Mouse (Mus musculus) stomach, postnatal 0 days (tissue): ENCODE results near the gene Zp1. TPM values are rescaled to one million over a fixed set of nuclear protein-coding genes. Genes with fewer than 3 reads are reported as not detected.

Source experiments
- ATAC-seq: fragments of 200-750 bp; cut with Nextera tagmentation; 2 replicates; pipeline ENCODE4 v1.8.0; 2017; ENCODE audit not compliant: low FRiP score, low TSS enrichment
- DNase-seq: peaks from one replicate; pipeline ENCODE4 v3.0.0-alpha.2; 2016; ENCODE audit warnings: low spot score
- H3K27ac ChIP-seq: fragments of 300-500 bp; sonication (generic); replicated peaks from 2 replicates; pipeline ENCODE4 v1.5.1; 2014; ENCODE audit warnings: mild to moderate bottlenecking, control low read depth
- H3K27me3 ChIP-seq: fragments of 300-500 bp; sonication (generic); 2 replicates; pipeline ENCODE4 v1.6.1; 2014; ENCODE audit warnings: low read length; ENCODE audit not compliant: control insufficient read depth, insufficient read depth
- H3K36me3 ChIP-seq: fragments of 300-500 bp; sonication (generic); 2 replicates; pipeline ENCODE4 v1.6.1; 2014; ENCODE audit warnings: low read length, mixed read lengths; ENCODE audit not compliant: control insufficient read depth, insufficient read depth
- H3K4me1 ChIP-seq: fragments of 300-500 bp; sonication (generic); replicated peaks from 2 replicates; pipeline ENCODE4 v1.6.1; 2014; ENCODE audit warnings: antibody characterized with exemption; ENCODE audit not compliant: control insufficient read depth, insufficient read depth
- H3K4me2 ChIP-seq: fragments of 300-500 bp; sonication (generic); replicated peaks from 2 replicates; pipeline ENCODE4 v1.6.1; 2014; ENCODE audit warnings: low read depth, mild to moderate bottlenecking, control low read depth, moderate library complexity
- H3K4me3 ChIP-seq: fragments of 300-500 bp; sonication (generic); 2 replicates; pipeline ENCODE4 v1.5.1; 2014; ENCODE audit warnings: low read depth, low read length, control low read depth
- H3K9ac ChIP-seq: fragments of 300-500 bp; sonication (generic); 2 replicates; pipeline ENCODE4 v1.6.1; 2014; ENCODE audit warnings: mild to moderate bottlenecking, low read length, control low read depth, mixed read lengths
- H3K9me3 ChIP-seq: fragments of 300-500 bp; sonication (generic); 2 replicates; pipeline ENCODE4 v1.6.1; 2016; ENCODE audit warnings: low read length; ENCODE audit not compliant: control insufficient read depth
- CTCF ChIP-seq: IDR thresholded peaks from 2 replicates; pipeline ENCODE4 v1.5.1; 2016; ENCODE audit warnings: antibody characterized with exemption, low read depth, mild to moderate bottlenecking, moderate library complexity
- EP300 ChIP-seq: optimal IDR thresholded peaks from 2 replicates; pipeline ENCODE3; 2016; ENCODE audit warnings: antibody characterized with exemption
- WGBS: fragments of 180-500 bp; shearing (Covaris S2); extraction: QIAGEN DNeasy Blood & Tissue Kit; methylation state at CpG from one replicate; pipeline ENCODE4 v1.1.7; 2014; 5-methylcytosine and 5-hydroxymethylcytosine counted together
- polyA plus RNA-seq: library from polyadenylated mRNA; unstranded; fragments of >200 nt; fragmentation: Nextera tagmentation; extraction: Ambion mirVana; gene quantifications from 2 replicates; pipeline ENCODE4 v1.2.1, GENCODE M21; 2015

The Zp1 gene
- polyA plus RNA-seq, 1 experiment from 2014 or later, result 0.08 TPM

- DNase-seq (no peak), ATAC-seq (peak; percentile 38; the same call in 1 of the 2 replicates)
- WGBS, result 26% methylated on average over 11 of the region's 11 CpGs
- Histone ChIP-seq H3K9me3 (no peaks in the 10 kb centered on the region), H3K27me3 (no peaks in the 10 kb centered on the region), H3K9ac (no peak overlapping the region), H3K4me3 (no peak overlapping the region), H3K27ac (peak overlapping the region; percentile 88), H3K4me2 (peak overlapping the region; percentile 11), H3K36me3 (no peaks in the 10 kb centered on the region), H3K4me1 (no peaks in the 10 kb centered on the region; the same call in 1 of the 2 replicates)
- TF ChIP-seq CTCF, result 0 out of 2 replicates have a peak, but pooled peaks have one; percentile 1
- TF ChIP-seq EP300, result no peak
Measured at GRCm38 (mm10) chr19:10952021-10952939, 31.8 kb upstream of the Zp1 start.

GRCm38 (mm10) chr19:10949558-10949957, 29.1 kb upstream of the Zp1 start:
- Histone ChIP-seq H3K36me3 (no peaks in the 10 kb centered on the region), H3K4me2 (peak overlapping the region; percentile 52), H3K27ac (peak overlapping the region; percentile 69), H3K4me3 (peak overlapping the region; percentile 61; the same call in 1 of the 2 replicates), H3K27me3 (no peaks in the 10 kb centered on the region), H3K4me1 (no peaks in the 10 kb centered on the region; the same call in 1 of the 2 replicates), H3K9me3 (no peaks in the 10 kb centered on the region), H3K9ac (peak overlapping the region; percentile 43)
- ATAC-seq (no peak), DNase-seq (no peak)
- no peak for TF ChIP-seq CTCF
- no peak for TF ChIP-seq EP300
- WGBS, result 19% methylated on average over 9 of the region's 9 CpGs

GRCm38 (mm10) chr19:10949112-10949511, 28.7 kb upstream of the Zp1 start, which contains the start of gene Ccdc86:
Gene Ccdc86 (minus strand): TSS chr19:10949266.
- DNase-seq (peak; percentile 98), ATAC-seq (peak; percentile 97)
- no peak for TF ChIP-seq EP300
- no peak for TF ChIP-seq CTCF
- H3K4me1 ChIP-seq, result no peaks in the 10 kb centered on the region; the same call in 1 of the 2 replicates
- 0% methylated on average over 30 of the region's 30 CpGs for WGBS
- peak within 1 kb of the TSS; percentile 84 for H3K9ac ChIP-seq
- H3K4me3 ChIP-seq, result peak within 1 kb of the TSS; percentile 61
- peak within 1 kb of the TSS; percentile 99 for H3K4me2 ChIP-seq
- no peaks in the 10 kb centered on the region for H3K9me3 ChIP-seq
- H3K27me3 ChIP-seq, result no peaks in the 10 kb centered on the region
- H3K36me3 ChIP-seq, result peaks cover under 1% of the 10 kb centered on the region; the same call in 1 of the 2 replicates
- peak within 1 kb of the TSS; percentile 69 for H3K27ac ChIP-seq

GRCm38 (mm10) chr19:10948416-10948815, 28.0 kb upstream of the Zp1 start:
- H3K36me3 ChIP-seq, result peaks cover 7% of the 10 kb centered on the region; the same call in 1 of the 2 replicates
- ATAC-seq, result no peak
- peak overlapping the region; percentile 99 for H3K4me2 ChIP-seq
- peak overlapping the region; percentile 40; the same call in 1 of the 2 replicates for H3K27ac ChIP-seq
- DNase-seq, result peak; percentile 27
- H3K4me1 ChIP-seq, result no peaks in the 10 kb centered on the region; the same call in 1 of the 2 replicates
- H3K9ac ChIP-seq, result peak overlapping the region; percentile 84
- no peak for TF ChIP-seq CTCF
- TF ChIP-seq EP300, result no peak
- WGBS, result under 1% methylated on average over 20 of the region's 20 CpGs
- peak overlapping the region; percentile 61 for H3K4me3 ChIP-seq
- H3K9me3 ChIP-seq, result no peaks in the 10 kb centered on the region
- no peaks in the 10 kb centered on the region for H3K27me3 ChIP-seq

- no peak overlapping the region for H3K27ac ChIP-seq
- H3K36me3 ChIP-seq, result peaks cover 8% of the 10 kb centered on the region; the same call in 1 of the 2 replicates
- 79% methylated on average over 5 of the region's 5 CpGs for WGBS
- no peak for TF ChIP-seq CTCF
- no peak for TF ChIP-seq EP300
- H3K27me3 ChIP-seq, result no peaks in the 10 kb centered on the region
- ATAC-seq, result no peak
- H3K9me3 ChIP-seq, result no peaks in the 10 kb centered on the region
- no peak for DNase-seq
- H3K4me3 ChIP-seq, result peak overlapping the region; percentile 61
- peak overlapping the region; percentile 99 for H3K4me2 ChIP-seq
- no peaks in the 10 kb centered on the region; the same call in 1 of the 2 replicates for H3K4me1 ChIP-seq
- H3K9ac ChIP-seq, result peak overlapping the region; percentile 84
Measured at GRCm38 (mm10) chr19:10947219-10947618, 26.8 kb upstream of the Zp1 start.
